Mouse (Mus musculus): ENCODE measurements around the gene Nars2.

- TF ChIP-seq POLR2A (IDR thresholded peaks at IDR 0.05; ENCODE audit: insufficient read depth, low read depth, low read length) = no peak
- no peak for TF ChIP-seq CTCF (IDR thresholded peaks at IDR 0.05)
- TF ChIP-seq EP300 (IDR thresholded peaks at IDR 0.05; ENCODE audit: insufficient read depth, low read depth, low read length) = no peak
These were observed 132.3 kb downstream of the Nars2 start for GRCm38 (mm10) chr7:97083579-97083978.

Data from heart, adult 2 months (tissue).